Mouse (Mus musculus) megakaryocyte, embryonic 14.5 days (primary cell): ENCODE measurements around the gene Zfp94. TPM values are rescaled to one million over a fixed set of nuclear protein-coding genes. Genes with fewer than 3 reads are reported as not detected.
A peak's percentile ranks its signal among the peaks of the same experiment; 100 is the strongest.

Experiments
- H3K27me3 ChIP-seq: replicated peaks from 2 replicates; pipeline ENCODE3; 2012; ENCODE audit warnings: inconsistent platforms
- H3K36me3 ChIP-seq: replicated peaks from 2 replicates; pipeline ENCODE3; 2012; ENCODE audit warnings: low read length, inconsistent platforms, mixed read lengths
- H3K4me1 ChIP-seq: 2 replicates; pipeline ENCODE4 v1.6.1; 2012; ENCODE audit warnings: inconsistent platforms
- H3K4me3 ChIP-seq: replicated peaks from 2 replicates; pipeline ENCODE3; 2012; ENCODE audit warnings: moderate library complexity, mild to moderate bottlenecking, inconsistent platforms
- H3K9me3 ChIP-seq: 2 replicates; pipeline ENCODE4 v1.6.1; 2012; ENCODE audit warnings: inconsistent platforms
- FLI1 ChIP-seq: IDR thresholded peaks from 2 replicates; pipeline ENCODE4 v1.6.1; 2012; ENCODE audit warnings: low read length, inconsistent platforms, mixed read lengths
- GATA1 ChIP-seq: IDR thresholded peaks from 3 replicates; pipeline ENCODE4 v1.6.1; 2012; ENCODE audit warnings: mixed read lengths, low read length, inconsistent platforms, borderline replicate concordance
- polyA plus RNA-seq: library from polyadenylated mRNA; stranded (reverse); fragments of >175 nt; gene quantifications from 2 replicates; pipeline ENCODE4 v1.2.3, GENCODE M21; 2012; ENCODE audit warnings: low replicate concordance; ENCODE audit not compliant: insufficient read depth

Zfp94 gene
- polyA plus RNA-seq, result 1.1 TPM in 1 of 2 replicates, not detected in the other

DNA sequence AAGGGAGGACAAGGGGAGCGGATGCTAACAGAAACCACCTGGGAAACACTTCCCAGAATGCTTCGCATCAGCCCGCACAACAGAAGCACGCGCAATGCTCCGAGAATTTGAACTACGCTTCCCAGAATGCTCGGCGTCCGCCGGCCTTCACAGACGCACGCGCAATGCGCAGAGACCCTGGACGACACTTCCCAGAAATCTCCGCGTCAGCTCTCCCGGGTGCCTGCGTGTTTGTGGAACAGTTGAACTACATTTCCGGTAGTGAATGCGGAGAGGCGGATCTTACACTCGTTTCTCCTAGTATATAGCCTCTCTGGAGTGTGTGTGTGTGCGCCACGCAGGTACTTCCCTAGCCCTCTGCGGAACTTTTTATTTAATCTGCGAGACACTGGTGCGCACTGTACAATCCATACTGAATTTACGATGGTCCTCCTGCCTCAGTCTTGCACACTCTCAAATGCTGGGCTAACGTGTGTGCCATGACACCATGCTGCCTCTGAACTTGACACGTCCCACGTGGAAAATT lies at the start of gene Zfp94:
Gene Zfp94 (minus strand): TSS at position 100 of the 526 bp plus-strand sequence.
- peaks cover 22% of the 10 kb centered on the region for H3K4me1 ChIP-seq
- TF ChIP-seq GATA1, result no peak
- no peak for TF ChIP-seq FLI1
- H3K9me3 ChIP-seq, result no peaks in the 10 kb centered on the region
- peak within 1 kb of the TSS; percentile 97 for H3K4me3 ChIP-seq
- H3K36me3 ChIP-seq, result peaks cover 22% of the 10 kb centered on the region
- peaks cover 3% of the 10 kb centered on the region for H3K27me3 ChIP-seq

DNA sequence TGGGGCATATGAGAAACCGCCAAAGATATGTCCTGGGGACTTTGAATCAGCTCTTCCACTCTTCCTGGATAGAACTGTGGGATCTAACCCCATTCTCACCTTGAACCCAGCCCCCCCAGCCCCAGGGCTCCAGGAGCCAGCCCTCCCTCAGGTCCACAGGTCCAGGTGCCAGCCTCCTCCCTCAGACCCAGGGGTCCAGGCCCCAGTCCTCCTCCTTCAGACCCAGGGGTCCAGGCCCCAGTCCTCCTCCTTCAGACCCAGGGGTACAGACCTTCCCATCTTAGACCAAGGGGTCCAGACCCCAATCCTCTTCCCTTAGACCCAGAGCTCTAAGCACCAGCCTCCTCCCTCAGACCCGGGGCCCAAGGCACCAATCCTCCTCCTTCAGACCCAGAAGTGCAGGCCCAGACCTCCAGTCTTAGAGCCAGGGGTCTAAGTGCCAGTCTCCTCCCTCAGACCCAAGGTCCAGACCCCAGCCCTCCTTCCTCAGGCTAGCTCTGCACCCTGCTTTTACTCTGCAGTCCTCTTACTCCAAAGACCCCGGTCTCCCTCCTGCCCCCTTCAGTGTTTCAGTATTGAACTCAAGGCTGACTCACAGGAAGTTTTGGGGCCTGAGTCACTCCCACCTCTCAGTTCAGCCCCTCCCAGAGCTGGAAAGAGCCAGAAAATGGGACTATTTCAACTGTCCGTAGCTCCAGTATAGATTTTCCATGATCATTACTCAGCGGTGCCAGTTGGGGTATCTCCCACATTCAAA lies 49.0 kb upstream of the Zfp94 start:
- TF ChIP-seq FLI1 (no peak), GATA1 (no peak)
- peak overlapping the region; percentile 30 for H3K4me3 ChIP-seq
- H3K4me1 ChIP-seq, result peaks cover 65% of the 10 kb centered on the region
- H3K27me3 ChIP-seq, result peaks cover 11% of the 10 kb centered on the region
- H3K36me3 ChIP-seq, result no peaks in the 10 kb centered on the region
- H3K9me3 ChIP-seq, result peaks cover 12% of the 10 kb centered on the region

DNA sequence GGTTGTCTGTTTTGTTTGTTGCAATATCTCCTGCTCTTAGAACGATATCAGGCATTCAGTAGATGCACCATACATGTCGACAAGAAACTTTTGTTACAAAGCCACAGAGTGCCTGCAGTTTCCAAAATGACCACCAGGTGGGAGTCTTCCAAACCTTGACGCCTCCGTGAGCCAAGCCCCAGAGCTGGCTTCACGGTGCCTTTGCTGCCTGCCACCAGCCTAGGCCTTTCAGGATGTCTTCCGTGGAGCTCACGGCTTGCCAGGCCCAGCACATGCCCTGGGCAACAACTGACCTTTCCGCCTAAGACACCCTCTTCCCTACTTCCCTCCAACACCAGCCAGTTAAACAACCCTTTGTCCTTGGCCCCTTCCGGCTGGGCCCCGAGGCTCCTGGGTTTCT lies 48.4 kb upstream of the Zfp94 start:
- peaks cover 59% of the 10 kb centered on the region for H3K4me1 ChIP-seq
- no peak for TF ChIP-seq FLI1
- no peak for TF ChIP-seq GATA1

DNA sequence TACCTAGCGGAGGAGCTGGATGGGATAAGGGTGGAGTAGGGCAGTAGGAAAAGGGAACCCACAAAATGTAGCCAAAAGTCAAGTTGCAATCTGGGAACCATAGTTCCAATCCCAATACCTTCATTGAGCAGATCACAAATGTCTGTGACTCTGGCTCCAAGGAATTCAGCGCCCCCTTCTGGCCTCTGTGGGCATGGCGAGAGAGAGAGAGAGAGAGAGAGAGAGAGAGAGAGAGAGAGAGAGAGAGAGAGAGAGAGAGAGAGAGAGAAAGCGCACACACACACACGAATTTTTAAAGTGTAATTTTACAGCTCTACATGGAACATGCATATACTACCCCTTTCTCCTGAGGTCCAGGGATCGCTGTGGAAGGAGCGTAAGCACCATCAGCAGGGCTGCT lies 46.8 kb upstream of the Zfp94 start:
- peaks cover 12% of the 10 kb centered on the region for H3K9me3 ChIP-seq

More for the DNA sequence above, 48.4 kb upstream of the Zfp94 start:
- Histone ChIP-seq H3K36me3 (no peaks in the 10 kb centered on the region), H3K9me3 (peaks cover 12% of the 10 kb centered on the region), H3K4me3 (peak overlapping the region; percentile 78), H3K27me3 (peaks cover 11% of the 10 kb centered on the region)

DNA sequence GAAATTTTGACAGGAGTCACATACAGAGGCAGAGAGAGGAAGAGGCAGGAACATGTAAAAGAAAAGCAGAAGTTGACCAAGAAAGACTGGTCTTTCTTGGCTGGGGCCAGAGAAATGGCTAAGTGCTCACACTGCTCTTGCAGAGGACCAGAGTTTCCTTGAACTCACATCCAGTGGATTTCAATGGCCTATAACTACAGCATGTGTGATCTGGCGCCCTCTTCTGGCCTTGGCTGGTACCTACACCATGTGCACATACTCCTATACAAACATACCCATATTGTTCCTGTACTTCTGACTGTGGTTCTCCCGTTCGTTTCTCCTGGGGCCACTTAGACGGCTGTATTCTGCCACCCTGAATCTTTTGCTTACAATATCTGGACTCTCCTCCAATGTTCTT lies 44.5 kb upstream of the Zfp94 start:
- Histone ChIP-seq H3K36me3 (no peaks in the 10 kb centered on the region), H3K27me3 (peaks cover 11% of the 10 kb centered on the region), H3K9me3 (peaks cover 24% of the 10 kb centered on the region), H3K4me3 (no peak overlapping the region), H3K4me1 (peaks cover 29% of the 10 kb centered on the region)
- TF ChIP-seq GATA1 (no peak), FLI1 (no peak)

More for the DNA sequence above, 46.8 kb upstream of the Zfp94 start:
- Histone ChIP-seq H3K36me3 (no peaks in the 10 kb centered on the region), H3K27me3 (peaks cover 11% of the 10 kb centered on the region), H3K4me1 (peaks cover 46% of the 10 kb centered on the region), H3K4me3 (peak overlapping the region; percentile 69)
- TF ChIP-seq GATA1 (no peak), FLI1 (no peak)

DNA sequence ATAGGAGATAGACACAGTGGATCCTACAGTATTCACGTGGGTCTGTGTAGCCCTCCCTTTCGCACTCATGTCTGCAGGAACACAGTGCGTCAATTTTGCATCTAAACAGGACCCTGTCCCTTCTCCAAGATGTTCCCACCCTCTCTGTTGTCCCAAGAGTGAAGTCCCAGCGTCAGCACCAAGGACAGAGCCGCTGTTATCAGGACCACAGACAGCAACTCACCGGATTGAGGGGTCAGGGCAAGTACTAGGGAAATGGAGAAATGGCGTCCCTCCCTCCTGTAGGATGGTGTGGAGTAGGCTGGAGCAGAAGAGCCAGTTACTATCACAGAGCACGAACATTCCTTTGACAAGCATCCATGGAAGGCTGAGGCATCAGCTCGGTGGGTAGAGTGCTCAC lies 42.8 kb upstream of the Zfp94 start:
- TF ChIP-seq GATA1 (no peak), FLI1 (no peak)
- Histone ChIP-seq H3K4me3 (no peak overlapping the region), H3K9me3 (peaks cover 27% of the 10 kb centered on the region), H3K36me3 (no peaks in the 10 kb centered on the region), H3K4me1 (peaks cover 14% of the 10 kb centered on the region), H3K27me3 (peaks cover 15% of the 10 kb centered on the region)

DNA sequence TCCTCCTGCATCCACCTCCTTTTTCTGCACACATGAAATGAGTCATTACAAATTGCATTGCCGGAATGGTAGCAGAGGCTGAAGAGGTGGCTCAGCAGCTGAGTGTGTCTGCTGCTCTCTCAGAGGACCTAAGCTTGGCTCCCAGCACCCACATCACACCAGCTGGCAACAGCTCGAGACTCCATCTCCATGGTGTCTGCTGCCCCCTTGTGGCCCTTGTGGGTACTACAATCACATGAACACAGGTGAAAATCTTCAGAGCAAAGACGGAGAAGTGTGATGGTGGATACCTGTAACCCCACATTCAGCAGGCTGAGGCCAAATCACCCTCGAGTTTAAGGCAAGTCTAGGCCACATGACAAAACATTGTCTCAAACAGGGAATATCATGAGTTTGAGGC lies 41.4 kb upstream of the Zfp94 start:
- Histone ChIP-seq H3K27me3 (peaks cover 19% of the 10 kb centered on the region), H3K36me3 (no peaks in the 10 kb centered on the region), H3K4me3 (peak overlapping the region; percentile 8), H3K4me1 (peaks cover 6% of the 10 kb centered on the region), H3K9me3 (peaks cover 28% of the 10 kb centered on the region)
- TF ChIP-seq FLI1 (no peak), GATA1 (no peak)

DNA sequence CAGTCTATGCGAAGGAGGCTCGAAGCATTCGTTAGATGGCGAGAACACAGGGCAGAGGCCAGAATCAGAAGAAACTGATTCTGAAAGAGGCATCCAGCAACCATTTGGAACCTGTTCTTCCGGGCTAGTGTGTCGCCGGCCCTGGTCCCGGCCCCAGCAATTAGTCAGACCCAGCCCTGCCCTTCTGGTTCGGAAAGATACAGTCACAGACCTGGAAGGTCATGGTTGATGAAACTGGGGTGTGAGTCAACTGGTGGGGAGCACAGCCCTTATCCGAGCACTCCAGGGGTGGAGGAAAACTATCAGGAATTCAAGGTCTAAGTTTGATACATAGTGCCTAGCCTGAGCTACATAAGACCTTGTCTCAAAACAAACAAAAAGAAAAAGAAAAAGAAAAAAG lies 39.6 kb upstream of the Zfp94 start:
- H3K4me1 ChIP-seq, result peaks cover 3% of the 10 kb centered on the region; the same call in 1 of the 2 replicates
- H3K9me3 ChIP-seq, result peaks cover 32% of the 10 kb centered on the region
- peaks cover 27% of the 10 kb centered on the region for H3K27me3 ChIP-seq
- no peaks in the 10 kb centered on the region for H3K36me3 ChIP-seq
- H3K4me3 ChIP-seq, result no peak overlapping the region
- no peak for TF ChIP-seq GATA1
- no peak for TF ChIP-seq FLI1

DNA sequence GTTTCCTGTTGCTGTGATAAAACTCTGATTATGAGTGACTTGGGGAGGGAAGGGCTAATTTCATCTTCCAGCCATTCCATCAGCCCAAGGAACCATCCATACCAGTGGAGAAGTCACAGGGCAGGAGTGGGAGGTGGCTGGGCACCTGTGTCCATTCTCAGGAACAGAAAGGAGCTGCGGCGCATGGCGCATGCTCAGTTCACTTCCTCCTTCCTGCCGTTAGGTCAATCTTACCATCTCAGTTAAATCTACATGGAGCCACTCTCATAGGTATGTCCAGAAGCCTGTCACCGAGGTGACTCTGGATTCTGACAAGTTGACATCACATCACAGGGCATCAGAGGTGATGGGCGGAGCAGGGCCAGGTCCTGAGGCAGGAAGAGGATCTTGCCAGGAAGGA lies 39.2 kb upstream of the Zfp94 start:
- H3K27me3 ChIP-seq, result peaks cover 29% of the 10 kb centered on the region
- TF ChIP-seq GATA1 (no peak), FLI1 (no peak)
- no peak overlapping the region for H3K4me3 ChIP-seq
- peaks cover 28% of the 10 kb centered on the region for H3K9me3 ChIP-seq
- peaks cover 3% of the 10 kb centered on the region; the same call in 1 of the 2 replicates for H3K4me1 ChIP-seq
- no peaks in the 10 kb centered on the region for H3K36me3 ChIP-seq

DNA sequence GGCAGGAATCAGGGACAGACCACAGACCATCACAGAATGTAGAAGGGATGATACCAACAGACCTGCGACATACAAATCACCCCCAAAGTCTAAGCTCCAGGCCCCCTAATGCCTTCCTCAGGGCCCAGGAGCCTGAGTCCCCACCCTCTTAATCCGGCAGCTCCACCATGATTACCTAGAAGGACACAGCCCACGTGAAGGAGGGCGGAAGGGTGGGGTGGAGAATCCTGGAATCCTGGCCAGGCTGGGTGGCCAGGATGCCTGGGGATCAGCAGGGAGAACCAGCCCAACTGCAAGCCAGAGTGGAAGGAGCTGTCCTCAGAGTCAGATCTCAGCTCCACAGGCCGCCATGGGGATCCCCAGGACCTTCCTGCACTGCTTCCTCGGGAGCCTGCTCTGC lies 32.4 kb upstream of the Zfp94 start, which contains the start of gene Lypd5:
Gene Lypd5 (plus strand): TSS at position 301 of the 400 bp plus-strand sequence.
- Histone ChIP-seq H3K4me1 (no peaks in the 10 kb centered on the region), H3K27me3 (peaks cover 43% of the 10 kb centered on the region), H3K4me3 (no peak within 1 kb of the TSS), H3K9me3 (peaks cover 13% of the 10 kb centered on the region; the same call in 1 of the 2 replicates), H3K36me3 (no peaks in the 10 kb centered on the region)
- TF ChIP-seq GATA1 (no peak), FLI1 (no peak)
